Mouse (Mus musculus) testis, postnatal 14 days (tissue): ENCODE data around the gene Tmem141.

Experiments
- DNase-seq: peaks from one replicate; pipeline ENCODE4 v3.0.0; 2021; ENCODE audit warnings: low spot score

Gene Tmem141

GRCm38 (mm10) chr2:25621229-25622200, at the start of gene Tmem141:
Gene Tmem141, minus strand, starts transcription at chr2:25622005.
- DNase-seq, result peak; percentile 88

- no peak for DNase-seq
These were observed 44.7 kb upstream of the Tmem141 start for GRCm38 (mm10) chr2:25666516-25666915.

- DNase-seq, result no peak
These were observed 42.3 kb upstream of the Tmem141 start for GRCm38 (mm10) chr2:25664125-25664524.

GRCm38 (mm10) chr2:25663511-25663910, 41.7 kb upstream of the Tmem141 start:
- no peak for DNase-seq

GRCm38 (mm10) chr2:25661245-25661970, 39.6 kb upstream of the Tmem141 start:
- DNase-seq, result no peak

GRCm38 (mm10) chr2:25660279-25660678, 38.5 kb upstream of the Tmem141 start:
- no peak for DNase-seq

GRCm38 (mm10) chr2:25657652-25658051, 35.8 kb upstream of the Tmem141 start, which contains the start of gene Lcn5:
Gene Lcn5, plus strand, starts transcription at chr2:25657952.
- no peak for DNase-seq

GRCm38 (mm10) chr2:25657246-25657645, 35.4 kb upstream of the Tmem141 start:
- DNase-seq, result no peak

GRCm38 (mm10) chr2:25656691-25657090, 34.9 kb upstream of the Tmem141 start:
- DNase-seq, result no peak

- DNase-seq, result no peak
These were observed 32.7 kb upstream of the Tmem141 start for GRCm38 (mm10) chr2:25654502-25654901.

GRCm38 (mm10) chr2:25652902-25653301, 31.1 kb upstream of the Tmem141 start, which contains the start of gene Lcn8:
Gene Lcn8, plus strand, starts transcription at chr2:25653120.
- no peak for DNase-seq

GRCm38 (mm10) chr2:25639890-25640289, 18.1 kb upstream of the Tmem141 start:
- DNase-seq, result no peak

- no peak for DNase-seq
These were observed 12.2 kb upstream of the Tmem141 start for GRCm38 (mm10) chr2:25634046-25634445.

- no peak for DNase-seq
These were observed 11.8 kb upstream of the Tmem141 start for GRCm38 (mm10) chr2:25633616-25634015.

GRCm38 (mm10) chr2:25628738-25629137, 6.9 kb upstream of the Tmem141 start:
- no peak for DNase-seq

GRCm38 (mm10) chr2:25627811-25628210, 6.0 kb upstream of the Tmem141 start, which contains the start of gene Fcna:
Gene Fcna, minus strand, starts transcription at chr2:25628030.
- DNase-seq, result no peak

- no peak for DNase-seq
These were observed 4.2 kb upstream of the Tmem141 start for GRCm38 (mm10) chr2:25625986-25626385.

GRCm38 (mm10) chr2:25620852-25621228, 965 bp downstream of the Tmem141 start:
- DNase-seq, result no peak

GRCm38 (mm10) chr2:25620386-25620785, 1.4 kb downstream of the Tmem141 start:
- no peak for DNase-seq

GRCm38 (mm10) chr2:25617578-25617977, 4.2 kb downstream of the Tmem141 start, which contains the start of gene Ccdc183:
Gene Ccdc183, minus strand, starts transcription at chr2:25617678.
- DNase-seq, result no peak

- no peak for DNase-seq
These were observed 5.4 kb downstream of the Tmem141 start for GRCm38 (mm10) chr2:25616398-25616797.

GRCm38 (mm10) chr2:25608671-25609070, 13.1 kb downstream of the Tmem141 start:
- DNase-seq, result peak; percentile 37
